Mouse (Mus musculus): Measurements from ENCODE around the gene Cog4.
"Not testable (repeated sequence)": the region's sequence is repeated elsewhere in the genome, so short reads cannot be mapped to it uniquely, and the experiment has no call there.

The Cog4 gene

GRCm38 (mm10) chr8:110920773-110921277, 74.4 kb downstream of the Cog4 start:
- in situ Hi-C loops (cut with MseI, MboI): no loop called here

DNA sequence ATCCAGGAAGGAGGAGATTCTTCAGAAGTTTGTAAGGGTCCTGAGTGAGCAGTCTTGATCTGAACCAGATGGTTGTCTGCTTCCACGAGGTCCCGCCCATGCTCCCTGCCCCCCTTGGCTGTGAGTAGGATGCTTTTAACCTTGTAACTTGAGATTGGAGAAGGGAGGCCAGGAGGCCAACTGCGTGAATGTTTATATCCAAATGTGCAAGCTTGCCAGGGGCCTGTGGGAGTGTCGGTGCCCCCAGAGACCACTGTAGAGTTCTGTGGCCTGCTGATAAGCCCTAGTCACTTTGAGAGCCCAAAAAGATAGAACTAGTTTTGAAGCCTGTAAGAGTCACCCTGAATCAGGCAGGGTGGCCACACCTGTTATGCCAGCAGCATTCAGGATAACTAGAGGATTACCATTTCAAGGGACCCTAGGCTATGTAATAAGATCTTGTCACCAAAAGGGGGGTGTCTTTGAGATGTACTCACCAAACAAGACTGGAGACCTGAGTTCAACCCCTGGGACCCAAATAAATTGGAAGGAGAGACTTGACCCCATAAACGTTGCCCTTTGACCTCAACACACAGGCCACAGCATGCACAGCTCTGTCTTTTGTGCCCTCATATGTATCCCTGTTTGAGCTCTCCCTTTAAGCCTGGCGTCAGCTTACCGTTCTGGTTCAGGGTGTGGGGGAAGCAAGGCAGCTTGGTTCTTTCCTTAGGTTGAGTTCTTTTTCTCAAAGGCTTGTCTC, 75.3 kb downstream of the Cog4 start:
- in situ Hi-C loops (cut with MseI, MboI): no loop called here

GRCm38 (mm10) chr8:110925691-110926140, 79.3 kb downstream of the Cog4 start:
- in situ Hi-C loops (cut with MseI, MboI): no loop called here

DNA sequence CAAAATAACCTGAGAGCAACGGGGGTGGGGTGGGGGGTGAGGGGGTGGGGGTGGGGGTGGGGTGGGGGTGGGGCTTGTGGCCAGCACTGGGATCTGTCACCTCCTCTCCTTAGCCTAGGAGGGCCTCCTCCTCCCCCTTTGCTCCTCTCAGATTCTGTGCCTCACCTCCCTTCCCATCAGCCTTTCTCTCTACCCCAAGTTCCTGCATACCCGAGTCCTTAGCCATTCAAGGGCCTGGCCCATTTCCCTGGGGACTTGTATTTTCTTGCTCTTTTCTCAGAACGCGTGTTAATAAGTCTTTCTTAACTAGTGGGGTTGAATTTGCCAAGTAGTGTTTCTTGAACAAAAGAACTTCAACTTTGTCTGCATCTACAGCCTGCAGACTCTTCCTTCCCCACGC, 80.3 kb downstream of the Cog4 start:
- in situ Hi-C loops (cut with MseI, MboI): no loop called here

- in situ Hi-C loops (cut with MseI, MboI): no loop called here
These were observed 82.0 kb downstream of the Cog4 start for GRCm38 (mm10) chr8:110928435-110928834.

GRCm38 (mm10) chr8:110929066-110929465, 82.7 kb downstream of the Cog4 start:
- in situ Hi-C loops (cut with MseI, MboI): no loop called here

GRCm38 (mm10) chr8:110929672-110930071, 83.3 kb downstream of the Cog4 start:
- in situ Hi-C loops (cut with MseI, MboI): not testable (repeated sequence)

- in situ Hi-C loops (cut with MseI, MboI): no loop called here
These were observed 85.0 kb downstream of the Cog4 start for GRCm38 (mm10) chr8:110931176-110931939.
